Mouse (Mus musculus) testis, postnatal 14 days (tissue): ENCODE measurements at regions not wholly inside any gene's neighbourhood (a gene's known extent, or its start where the extent isn't known, plus 50 kb on each side); places are given as distances from the start of the nearest gene placed in this dataset.

Experiments
- DNase-seq: peaks from one replicate; pipeline ENCODE4 v3.0.0; 2021; ENCODE audit warnings: low spot score

GRCm38 (mm10) chr7:138639541-138639940 lies 206.3 kb upstream of the Ppp2r2d start:
- DNase-seq, result no peak

DNA sequence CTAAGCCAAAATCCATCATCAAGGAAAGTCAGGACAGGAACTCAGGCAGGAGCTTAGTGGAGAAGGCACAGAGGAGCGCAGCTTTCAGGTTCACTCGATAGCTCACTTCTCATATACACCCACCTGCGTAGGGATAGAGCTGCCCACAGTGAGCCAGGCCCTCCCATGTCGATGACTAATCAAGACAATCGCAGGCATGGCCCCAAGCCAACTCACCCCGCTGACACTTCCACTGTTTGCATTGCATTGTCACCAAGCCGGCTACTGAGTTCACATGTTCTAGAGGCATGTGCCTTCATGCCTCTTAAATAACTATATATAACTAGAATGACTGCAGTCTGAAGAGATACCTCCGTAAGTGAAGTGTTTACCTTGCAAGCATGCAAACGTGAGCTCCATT lies 219.8 kb upstream of the Ppp2r2d start:
- no peak for DNase-seq

DNA sequence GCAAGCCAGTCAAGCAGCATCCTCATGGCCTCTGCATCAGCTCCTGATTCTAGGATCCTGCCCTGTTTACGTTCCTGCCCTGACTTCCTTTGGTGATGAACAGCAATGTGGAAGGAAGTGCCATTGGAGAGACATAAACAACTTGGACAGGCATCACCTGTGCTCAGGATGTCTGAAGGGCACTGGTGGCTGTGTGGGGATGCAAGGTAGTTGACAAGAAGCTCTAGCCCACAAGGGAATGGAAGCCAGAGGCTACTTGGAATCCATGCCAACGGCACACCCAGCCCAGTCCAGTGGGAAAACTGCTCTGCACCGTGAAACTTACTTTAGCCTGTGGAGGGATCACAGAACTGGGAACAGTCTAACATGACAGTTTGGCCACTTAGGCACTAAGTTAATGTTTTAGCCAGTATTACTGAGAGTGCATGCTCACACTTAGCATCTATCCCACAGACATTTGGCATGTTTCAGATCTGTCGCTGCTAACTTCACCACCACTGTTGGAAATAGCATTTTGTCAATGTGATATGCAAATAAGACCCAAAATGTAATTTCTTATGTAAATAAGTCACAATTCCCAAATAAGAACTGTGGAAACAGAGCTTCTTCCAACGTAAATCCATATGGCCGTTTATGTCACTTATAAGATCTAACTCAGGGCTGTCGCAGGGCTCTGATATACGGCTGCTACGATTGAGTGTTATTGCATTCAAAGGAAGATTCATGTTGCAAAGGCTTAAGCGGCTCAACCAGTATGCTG lies 223.5 kb upstream of the Tcerg1l start:
- DNase-seq, result no peak

DNA sequence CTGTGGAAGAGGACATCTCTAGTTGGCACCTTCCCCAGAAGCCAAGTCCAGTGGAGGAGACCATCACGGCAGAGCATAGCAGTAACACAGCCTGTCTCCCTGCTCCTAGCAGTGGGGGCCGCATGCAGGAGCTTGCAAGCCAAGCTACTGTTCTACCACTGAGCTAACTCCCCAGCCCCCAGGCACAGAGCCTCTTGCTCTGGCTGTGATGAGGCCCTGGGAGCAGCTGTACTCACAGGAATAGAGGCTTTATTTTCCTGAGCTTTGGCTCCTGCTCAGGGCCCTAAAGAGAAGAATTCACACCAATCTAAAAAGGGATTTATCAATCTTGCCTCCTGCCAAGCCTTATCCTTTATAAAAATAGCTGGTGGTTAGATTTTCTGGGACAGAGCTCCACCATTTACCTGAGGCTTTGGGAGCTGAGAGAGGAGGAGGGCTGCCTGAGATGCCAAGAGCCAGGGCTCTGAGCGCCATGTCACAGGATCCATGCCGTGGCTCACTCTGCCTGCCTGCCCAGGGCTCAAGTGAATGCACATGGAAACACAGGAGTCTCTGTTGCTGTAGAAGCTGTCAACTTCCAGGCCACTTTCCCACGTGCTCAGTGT lies 222.7 kb upstream of the Tcerg1l start:
- no peak for DNase-seq

- DNase-seq, result no peak
These were observed 218.9 kb upstream of the Tcerg1l start for GRCm38 (mm10) chr7:138616468-138616867.

GRCm38 (mm10) chr7:138609605-138610004 lies 212.1 kb upstream of the Tcerg1l start:
- no peak for DNase-seq

GRCm38 (mm10) chr7:138609124-138609523 lies 211.6 kb upstream of the Tcerg1l start:
- DNase-seq, result no peak

- no peak for DNase-seq
These were observed 208.9 kb upstream of the Tcerg1l start for GRCm38 (mm10) chr7:138606363-138606964.

- DNase-seq, result no peak
These were observed 208.4 kb upstream of the Tcerg1l start for GRCm38 (mm10) chr7:138605923-138606322.

GRCm38 (mm10) chr7:138601749-138602148 lies 204.2 kb upstream of the Tcerg1l start:
- no peak for DNase-seq

- DNase-seq, result no peak
These were observed 195.8 kb upstream of the Tcerg1l start for GRCm38 (mm10) chr7:138593344-138593743.

- DNase-seq, result no peak
These were observed 169.8 kb upstream of the Tcerg1l start for GRCm38 (mm10) chr7:138567352-138567751.

- no peak for DNase-seq
These were observed 154.1 kb upstream of the Tcerg1l start for GRCm38 (mm10) chr7:138551629-138552028.

DNA sequence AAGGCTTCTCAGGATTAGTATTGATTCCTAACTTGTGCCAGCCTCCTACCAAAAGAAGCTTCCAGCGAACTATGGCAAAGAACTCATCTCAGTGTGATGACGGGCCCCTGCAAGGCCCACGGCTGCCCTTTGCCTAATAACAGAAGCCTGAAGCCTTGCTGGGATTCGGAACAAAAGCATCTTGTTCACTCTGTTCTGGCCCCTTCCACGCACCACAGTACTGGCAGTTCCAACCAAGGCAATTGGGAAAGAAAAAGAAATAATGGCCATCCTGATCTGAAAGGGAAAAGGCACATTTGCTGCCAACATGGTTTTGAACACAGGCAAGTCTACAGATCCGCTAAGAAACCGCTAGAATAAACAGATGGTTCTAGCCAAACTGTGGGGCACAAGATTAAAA lies 150.4 kb upstream of the Tcerg1l start:
- no peak for DNase-seq

GRCm38 (mm10) chr7:138538048-138538831 lies 140.7 kb upstream of the Tcerg1l start:
- DNase-seq, result no peak

- DNase-seq, result no peak
These were observed 128.6 kb upstream of the Tcerg1l start for GRCm38 (mm10) chr7:138526143-138526542.

DNA sequence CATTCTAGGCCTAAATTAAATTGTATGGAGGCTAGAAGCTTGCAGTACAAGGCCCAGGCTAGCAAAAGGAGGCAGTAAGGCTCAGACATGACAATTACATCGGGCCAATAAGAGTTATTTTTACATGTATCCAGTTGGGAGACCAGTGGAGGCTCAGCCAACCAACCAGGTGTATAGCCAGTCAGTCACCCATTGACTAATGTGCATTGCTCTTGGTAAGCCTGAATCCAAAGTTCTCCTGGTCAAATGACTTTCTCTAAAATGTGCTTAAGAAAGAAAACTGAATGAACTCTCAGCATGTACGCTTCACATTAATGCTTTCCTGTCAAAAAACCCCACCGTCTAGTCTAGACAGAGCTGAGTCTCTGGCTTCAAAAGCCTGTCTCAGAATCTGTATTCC lies 127.4 kb upstream of the Tcerg1l start:
- DNase-seq, result no peak

GRCm38 (mm10) chr7:138514171-138514570 lies 116.6 kb upstream of the Tcerg1l start:
- DNase-seq, result no peak

- no peak for DNase-seq
These were observed 107.7 kb upstream of the Tcerg1l start for GRCm38 (mm10) chr7:138505205-138505604.

GRCm38 (mm10) chr7:138503986-138504385 lies 106.5 kb upstream of the Tcerg1l start:
- no peak for DNase-seq

- DNase-seq, result no peak
These were observed 105.5 kb upstream of the Tcerg1l start for GRCm38 (mm10) chr7:138503016-138503415.

DNA sequence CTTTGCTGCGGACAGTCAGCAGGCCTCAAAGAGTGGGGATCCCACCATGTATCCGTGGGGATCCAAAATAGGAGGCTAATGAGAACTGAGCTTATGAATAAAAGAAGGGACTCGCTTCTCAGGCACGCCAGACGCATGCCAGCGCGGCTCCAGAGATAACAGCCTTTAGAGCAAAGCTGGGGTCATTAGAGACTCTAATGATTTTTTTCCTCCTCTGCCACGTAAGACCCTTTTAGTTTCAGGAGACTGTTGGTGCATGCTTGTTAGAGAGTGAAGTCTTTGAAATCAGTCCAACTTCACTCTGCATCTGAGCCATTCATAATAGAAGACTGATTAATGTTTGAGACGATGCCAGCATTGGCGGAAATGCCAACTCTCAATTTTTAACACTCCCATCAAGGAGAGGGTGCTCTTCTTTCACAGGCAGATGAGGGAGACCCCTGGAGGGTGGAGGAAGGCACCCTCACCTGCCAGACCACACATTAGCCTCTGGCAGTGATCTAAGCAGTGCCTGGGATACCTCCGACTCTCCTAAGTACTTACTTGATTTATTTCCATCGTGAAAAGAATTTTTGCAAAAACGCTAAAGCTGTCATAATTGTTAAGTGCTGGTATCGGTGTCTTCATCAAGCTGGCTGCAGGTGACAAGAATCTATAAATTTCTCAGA lies 104.0 kb upstream of the Tcerg1l start:
- DNase-seq, result no peak
